Mouse (Mus musculus) heart, adult 11 months (tissue): ENCODE data around the gene Arhgef17.

Experiments
- DNase-seq: peaks from one replicate; pipeline ENCODE4 v3.0.0; 2022

The Arhgef17 gene

DNA sequence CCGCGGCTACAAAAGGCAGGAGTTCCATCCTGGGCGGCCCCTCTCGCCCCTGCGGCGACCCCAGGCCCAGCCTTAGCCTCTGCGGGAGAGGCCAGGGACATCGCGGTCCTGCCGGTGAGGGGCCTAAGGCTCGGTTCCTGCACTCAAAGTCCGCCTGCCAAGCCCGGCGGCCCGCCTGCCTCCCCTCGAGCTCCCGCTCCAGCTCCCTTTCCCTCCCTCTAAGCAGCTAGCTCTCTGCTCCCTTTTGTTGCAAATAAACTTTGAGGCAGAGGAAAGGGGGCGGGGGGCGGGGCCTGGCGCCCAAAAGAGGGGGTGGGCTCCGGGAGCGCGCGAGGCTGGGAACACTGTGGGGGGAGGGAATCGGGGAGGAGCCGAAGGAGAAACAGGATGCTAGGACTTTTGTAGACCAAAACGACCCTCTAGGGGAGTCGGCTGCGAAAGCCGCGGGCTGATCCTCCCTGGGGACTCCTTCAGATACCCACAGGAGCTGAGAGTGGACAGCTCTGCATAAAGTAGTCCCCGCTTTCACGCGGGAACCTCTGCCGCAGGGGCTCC lies at the start of gene Arhgef17:
Gene Arhgef17, minus strand, starts transcription at position 182 of the 555 bp plus-strand sequence.
- peak; percentile 98 for DNase-seq

DNA sequence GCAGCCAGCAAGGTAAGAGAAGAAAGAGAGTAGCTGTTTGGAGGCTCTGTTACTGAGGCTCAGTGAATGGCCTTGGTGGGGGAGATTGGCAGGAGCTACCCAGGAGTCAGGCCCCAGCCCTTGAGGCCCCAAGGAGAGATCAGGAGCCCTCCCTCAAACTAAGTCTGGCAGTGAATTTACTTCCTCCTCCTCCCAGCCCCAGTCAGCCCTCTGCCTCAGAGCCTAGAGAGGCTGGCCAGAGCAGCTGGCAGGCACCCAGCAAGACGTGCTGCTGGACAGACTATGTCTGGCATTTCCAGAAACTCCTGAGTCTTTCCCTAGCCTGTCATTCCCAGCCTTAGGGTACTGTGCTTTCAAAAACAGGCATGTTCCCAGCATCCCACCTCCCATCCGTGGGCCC lies 47.3 kb upstream of the Arhgef17 start:
- DNase-seq: peak; percentile 98

DNA sequence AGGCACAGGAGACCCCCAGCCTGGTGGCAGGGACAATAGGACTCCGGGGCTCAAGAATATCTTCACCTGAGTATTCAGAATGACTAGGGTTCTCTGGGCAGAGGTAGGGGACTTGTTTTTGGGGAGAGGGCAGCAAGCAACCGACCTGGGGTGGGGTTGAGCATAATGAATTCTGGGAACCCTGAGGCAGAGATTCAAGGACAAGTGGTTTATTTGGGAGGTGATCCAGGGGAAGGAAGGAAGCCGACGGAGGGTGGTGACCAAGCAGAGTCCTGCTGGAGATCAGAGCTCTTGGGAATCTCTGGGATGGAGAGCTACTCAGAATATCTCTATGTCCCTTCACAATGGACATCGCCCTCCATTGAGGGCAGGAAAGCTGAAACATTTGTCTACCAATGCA lies 46.3 kb upstream of the Arhgef17 start:
- DNase-seq: peak; percentile 93

DNA sequence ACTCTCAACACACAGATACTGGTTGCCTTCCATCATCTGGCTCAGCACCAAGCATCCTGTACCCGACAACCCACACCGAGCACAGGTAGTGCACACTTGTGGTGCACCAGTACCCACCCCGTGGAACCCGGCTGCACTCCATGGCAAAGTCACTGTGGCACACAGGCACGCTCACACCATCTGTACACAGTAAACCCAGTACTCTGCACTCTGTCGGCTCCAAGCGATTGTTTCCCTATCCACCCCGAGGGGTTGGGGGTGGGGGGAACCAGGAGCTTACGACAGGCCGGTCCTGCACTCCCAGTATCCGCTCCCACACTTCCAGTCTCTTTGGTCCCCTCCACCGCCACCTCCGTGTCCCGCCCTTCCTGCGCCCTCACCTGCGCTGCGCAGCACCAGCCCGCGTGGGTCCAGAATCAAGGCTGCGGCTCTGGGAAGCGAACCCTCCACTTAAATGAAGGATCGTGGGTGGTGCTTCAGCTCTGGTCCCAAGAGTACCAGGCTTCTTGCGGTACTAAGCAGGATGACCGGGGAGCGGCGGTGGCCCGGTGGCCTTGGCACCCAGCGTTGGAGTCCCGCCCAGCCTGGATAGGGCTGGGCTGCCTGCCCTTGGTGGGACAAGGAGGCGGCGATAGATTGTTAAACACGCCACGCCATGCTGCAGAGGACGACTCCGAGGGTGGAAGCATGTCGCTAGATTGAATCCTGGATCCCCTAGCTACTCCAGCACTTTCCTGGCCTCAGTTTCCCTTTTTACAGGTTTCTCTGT lies 42.4 kb upstream of the Arhgef17 start, which contains the start of gene P2ry6:
Gene P2ry6, minus strand, starts transcription at position 515 of the 769 bp plus-strand sequence.
- peak; percentile 96 for DNase-seq

DNA sequence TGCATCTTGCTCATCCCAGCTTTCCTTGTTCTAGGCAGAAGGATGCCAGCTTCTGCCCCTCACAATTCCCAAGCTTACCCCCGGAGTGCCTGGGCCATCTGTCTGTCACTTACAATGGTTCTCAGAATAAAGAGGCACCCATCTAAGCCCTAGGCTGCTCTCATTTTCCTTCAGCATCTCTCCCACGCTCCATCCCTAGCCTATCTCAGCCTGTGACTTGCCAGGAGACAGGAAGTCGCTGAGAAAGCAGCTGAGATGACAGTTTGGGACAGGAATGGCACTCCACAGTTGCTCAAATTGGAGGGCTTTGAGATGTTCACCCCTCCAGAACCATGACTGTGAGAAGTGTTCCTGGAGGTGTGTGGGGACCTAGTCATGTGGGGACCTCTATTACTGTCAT lies 41.0 kb upstream of the Arhgef17 start:
- peak; percentile 88 for DNase-seq

GRCm38 (mm10) chr7:100968874-100969659 lies 37.2 kb upstream of the Arhgef17 start:
- DNase-seq: peak; percentile 96

- no peak for DNase-seq
Observed at GRCm38 (mm10) chr7:100968376-100968775, 36.5 kb upstream of the Arhgef17 start.

- DNase-seq: peak; percentile 94
Observed at GRCm38 (mm10) chr7:100967850-100968249, 35.9 kb upstream of the Arhgef17 start.

DNA sequence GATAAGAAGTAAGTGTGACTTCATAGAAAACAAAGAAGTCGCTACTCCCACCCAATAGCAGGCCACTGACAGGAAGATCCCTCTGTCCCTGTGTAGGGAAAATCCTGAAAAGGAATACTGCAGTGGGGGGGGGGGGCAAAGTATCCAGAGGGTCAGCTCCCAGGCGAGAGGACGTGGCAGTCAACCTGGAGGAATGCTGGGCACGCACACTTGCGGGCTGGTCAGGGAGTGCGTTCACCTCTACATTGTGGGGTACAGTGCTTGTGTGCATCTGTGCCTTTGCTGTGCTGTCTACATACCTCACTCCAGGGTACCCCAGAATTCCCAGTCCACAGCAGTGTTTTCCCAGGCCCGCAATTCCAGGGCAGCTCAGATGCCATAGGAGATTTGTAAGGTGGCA lies 34.1 kb upstream of the Arhgef17 start:
- peak; percentile 90 for DNase-seq

- peak; percentile 96 for DNase-seq
Observed at GRCm38 (mm10) chr7:100965079-100965478, 33.2 kb upstream of the Arhgef17 start.

GRCm38 (mm10) chr7:100964242-100964641 lies 32.3 kb upstream of the Arhgef17 start:
- DNase-seq: peak; percentile 98

DNA sequence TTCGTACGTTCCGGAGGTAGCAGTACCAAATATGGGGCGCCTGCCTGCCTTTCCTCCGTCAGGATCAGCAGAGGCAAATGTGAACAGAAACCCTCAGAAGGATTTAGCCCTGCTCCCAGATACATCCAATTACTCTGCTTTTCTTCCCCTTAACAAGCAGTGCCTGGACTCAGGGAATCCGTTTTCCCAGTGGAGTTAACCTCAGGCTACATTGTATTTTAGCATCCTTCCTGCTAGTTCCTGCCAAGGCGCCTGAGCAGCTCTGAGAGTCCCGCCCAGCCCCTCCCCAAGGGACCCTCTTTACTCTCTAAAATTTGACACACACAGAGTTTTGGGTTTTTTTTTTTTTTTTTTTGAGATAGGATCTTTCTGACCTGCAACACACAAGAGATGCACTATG lies 31.5 kb upstream of the Arhgef17 start:
- peak; percentile 96 for DNase-seq

DNA sequence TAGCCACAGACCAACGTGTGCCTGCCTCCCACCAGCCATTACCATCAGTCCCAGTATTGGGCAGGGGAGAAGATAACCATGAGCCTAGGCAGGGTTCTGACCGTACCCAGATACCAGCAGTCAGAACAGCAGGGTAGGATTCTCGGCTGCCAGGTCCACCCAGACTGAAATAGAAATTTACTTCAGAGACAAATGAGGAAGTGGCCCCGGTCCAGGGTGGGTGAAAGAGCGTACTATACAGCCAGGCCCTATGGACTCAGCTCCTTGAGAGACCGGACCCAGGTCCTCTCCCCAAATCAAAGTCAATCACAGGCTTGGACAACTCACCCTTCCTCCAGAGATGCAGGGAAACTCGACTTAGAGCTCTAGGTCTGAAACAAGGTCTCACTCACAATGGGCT lies 29.2 kb upstream of the Arhgef17 start:
- peak; percentile 96 for DNase-seq

DNA sequence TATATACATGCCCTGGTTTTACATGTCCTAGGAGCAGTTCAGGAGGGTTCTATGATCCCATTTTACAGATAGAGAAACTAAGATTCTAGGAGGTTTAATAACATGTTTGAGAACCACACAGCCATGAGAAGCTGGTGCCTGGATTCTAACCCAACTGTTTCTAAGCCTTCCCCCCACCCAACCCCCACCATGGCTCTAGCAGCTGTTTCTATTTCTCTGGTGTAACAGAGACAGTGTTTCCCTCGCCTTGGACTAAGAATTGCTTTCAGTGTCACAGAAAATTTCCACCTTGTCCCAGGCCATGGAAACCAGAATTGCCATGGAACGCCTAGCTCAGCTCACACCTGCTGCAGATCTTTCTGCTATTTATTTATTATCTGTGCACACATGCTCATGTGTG lies 28.6 kb upstream of the Arhgef17 start:
- no peak for DNase-seq

GRCm38 (mm10) chr7:100958426-100958825 lies 26.5 kb upstream of the Arhgef17 start:
- no peak for DNase-seq

DNA sequence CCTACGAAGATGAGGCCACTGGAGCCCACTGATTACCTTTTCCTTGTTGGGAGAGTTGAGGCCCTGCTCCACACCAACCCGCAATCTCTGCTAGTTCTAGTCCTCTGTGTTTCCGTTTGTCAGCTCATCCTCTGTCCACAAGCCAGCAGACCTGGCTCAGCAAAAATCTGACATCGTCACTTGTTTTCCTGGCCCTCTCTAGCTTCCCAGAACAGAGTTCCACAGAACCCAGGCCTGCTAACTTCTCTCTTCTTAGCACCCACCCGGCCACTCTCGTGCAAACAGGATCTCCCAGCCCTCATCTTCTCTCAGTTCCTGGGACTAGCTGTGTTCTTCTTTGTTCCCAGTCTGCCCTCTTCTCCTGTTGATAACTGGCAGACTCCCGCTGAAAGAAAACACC lies 20.8 kb upstream of the Arhgef17 start:
- DNase-seq: peak; percentile 97

- DNase-seq: peak; percentile 98
Observed at GRCm38 (mm10) chr7:100951903-100952302, 20.0 kb upstream of the Arhgef17 start.

DNA sequence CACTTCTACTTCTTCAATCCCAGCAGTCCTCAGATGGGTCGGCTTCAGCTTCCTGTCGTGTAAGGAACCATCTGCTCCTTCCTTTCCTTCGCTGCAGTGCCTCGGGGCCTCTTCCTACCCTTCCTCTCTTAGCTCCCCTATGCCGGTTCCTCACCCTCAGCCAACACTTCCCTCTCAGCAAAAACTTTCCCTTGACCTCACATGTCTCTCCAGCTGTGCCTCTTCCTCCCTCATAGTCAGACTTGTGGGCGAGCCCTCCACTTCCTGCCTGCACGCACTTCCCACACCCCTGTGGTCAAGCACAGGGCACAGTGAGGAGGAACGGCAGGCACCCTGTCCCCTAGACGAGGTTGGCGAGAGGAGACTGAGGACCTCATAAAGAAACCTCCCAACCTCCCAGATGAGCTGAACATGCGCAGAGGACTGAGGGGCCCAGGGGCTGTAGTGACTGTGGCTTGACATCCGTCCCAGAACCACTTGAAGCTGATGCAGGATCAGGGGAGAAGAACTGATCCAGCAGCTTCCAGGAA lies 18.6 kb upstream of the Arhgef17 start:
- DNase-seq: peak; percentile 99

DNA sequence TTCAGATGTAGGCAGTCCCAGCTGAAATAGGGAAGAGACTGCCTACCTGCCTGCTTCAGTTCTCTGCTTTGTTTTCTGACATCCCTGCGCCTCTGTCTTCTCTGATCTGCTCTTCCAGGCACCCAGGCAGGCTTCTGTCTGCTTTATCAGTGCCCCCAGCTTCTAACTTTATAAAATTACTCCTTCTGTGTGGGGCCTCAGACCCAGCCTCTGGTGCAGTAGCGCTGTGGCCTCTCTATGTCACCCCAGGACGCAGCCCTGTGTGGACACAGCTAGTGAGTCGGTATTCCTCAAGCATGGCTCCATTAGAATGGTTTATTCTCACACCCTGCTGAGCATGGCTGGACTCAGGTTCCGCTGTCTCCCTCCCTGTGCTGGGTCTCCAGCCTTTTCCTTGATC lies 18.1 kb upstream of the Arhgef17 start:
- no peak for DNase-seq

DNA sequence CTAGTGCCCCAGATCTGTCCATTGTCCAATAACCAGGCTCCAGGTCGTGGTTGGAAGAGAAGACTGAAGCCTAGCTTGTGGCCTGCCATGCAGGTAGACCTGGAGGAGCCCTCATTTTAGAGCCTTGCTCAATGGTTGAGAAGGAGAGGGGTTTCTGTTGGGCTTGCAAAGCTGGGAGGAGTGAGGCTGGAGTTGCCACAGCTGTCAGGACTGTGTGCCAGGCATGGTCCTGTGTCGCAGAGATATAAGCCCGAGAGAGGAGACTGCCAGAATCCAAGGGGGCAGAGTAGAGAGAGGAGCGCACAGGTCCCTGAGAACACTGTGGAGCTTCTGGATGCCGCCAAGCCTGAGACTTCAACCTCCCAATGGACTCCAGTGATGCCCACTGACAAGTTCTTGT lies 12.8 kb upstream of the Arhgef17 start:
- DNase-seq: no peak

GRCm38 (mm10) chr7:100944306-100944705 lies 12.4 kb upstream of the Arhgef17 start:
- peak; percentile 96 for DNase-seq

GRCm38 (mm10) chr7:100942789-100943615 lies 11.1 kb upstream of the Arhgef17 start:
- DNase-seq: peak; percentile 95

DNA sequence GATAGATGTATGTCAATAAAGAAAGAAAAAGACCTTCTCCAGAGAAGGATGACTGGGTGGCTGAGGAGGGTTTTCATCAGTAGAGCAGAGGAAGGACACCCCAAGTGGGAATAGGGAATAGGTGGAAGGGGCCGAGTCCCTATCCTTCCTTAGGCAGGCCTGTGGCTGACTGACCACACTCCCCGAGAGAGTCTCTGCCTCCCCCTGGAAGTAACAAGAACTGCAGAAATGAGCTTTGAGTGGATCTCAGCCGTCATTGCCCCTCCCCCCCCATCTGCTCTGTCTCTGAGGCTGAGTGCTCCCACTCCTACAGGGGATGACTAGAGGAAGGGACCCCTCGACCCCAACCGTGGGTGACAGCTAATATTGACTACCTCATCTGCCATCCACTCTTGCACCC lies 9.3 kb upstream of the Arhgef17 start:
- DNase-seq: no peak
